Mouse (Mus musculus) olfactory bulb, adult 2 months (tissue): ENCODE results near the gene Pak1.

Experiments used
- CTCF ChIP-seq: fragments of 200-500 bp; IDR thresholded peaks from 2 replicates; pipeline ENCODE4 v1.5.1; 2012; ENCODE audit warnings: low read depth, mild to moderate bottlenecking, low read length, moderate library complexity; ENCODE audit not compliant: insufficient read depth
- POLR2A ChIP-seq: fragments of 200-500 bp; IDR thresholded peaks from 2 replicates; pipeline ENCODE4 v1.6.1; 2012; ENCODE audit warnings: mild to moderate bottlenecking, low read depth, low read length, moderate library complexity; ENCODE audit not compliant: insufficient read depth

DNA sequence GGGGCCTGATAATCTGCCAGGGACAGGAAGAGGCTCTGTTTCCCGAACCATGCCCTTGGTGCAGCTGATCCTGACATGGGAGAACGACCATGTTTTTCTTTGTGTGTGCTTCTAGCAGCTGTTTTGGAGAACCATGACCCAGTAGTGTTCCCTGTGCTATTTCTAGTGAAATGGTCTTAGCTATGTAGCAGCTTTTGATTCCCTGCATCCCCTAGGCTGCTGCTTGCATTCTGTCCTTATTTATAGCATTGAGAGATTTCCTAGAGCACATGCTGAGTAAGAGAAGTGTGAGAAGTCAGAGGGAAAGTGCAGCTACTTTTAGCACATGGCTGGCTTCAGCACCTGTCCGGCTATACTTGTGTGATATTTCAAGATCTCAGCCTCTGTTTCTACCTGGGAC lies 123.3 kb downstream of the Pak1 start:
- TF ChIP-seq CTCF (no peak), POLR2A (no peak)
